Mouse (Mus musculus) olfactory bulb, adult 2 months (tissue): Measurements from ENCODE around the gene Dbp.

Source experiments
- CTCF ChIP-seq: fragments of 200-500 bp; IDR thresholded peaks from 2 replicates; pipeline ENCODE4 v1.5.1; 2012; ENCODE audit warnings: low read depth, mild to moderate bottlenecking, low read length, moderate library complexity; ENCODE audit not compliant: insufficient read depth
- POLR2A ChIP-seq: fragments of 200-500 bp; IDR thresholded peaks from 2 replicates; pipeline ENCODE4 v1.6.1; 2012; ENCODE audit warnings: mild to moderate bottlenecking, low read depth, low read length, moderate library complexity; ENCODE audit not compliant: insufficient read depth

GRCm38 (mm10) chr7:45716460-45716857 is 11.6 kb downstream of the Dbp start:
- TF ChIP-seq POLR2A (no peak), CTCF (no peak)
